Mouse (Mus musculus): ENCODE results near the gene Defa37.
"Not testable (repeated sequence)": the region's sequence is repeated elsewhere in the genome, so short reads cannot be mapped to it uniquely, and the experiment has no call there.

Gene Defa37

GRCm38 (mm10) chr8:21565086-21565485, at the start of gene Defa37:
Gene Defa37 (plus strand): TSS chr8:21565386.
- DNase-seq = not testable (repeated sequence)

- not testable (repeated sequence) for DNase-seq
Observed at GRCm38 (mm10) chr8:21528732-21529131, 36.5 kb upstream of the Defa37 start, which contains the start of gene Defa32. Gene Defa32 (plus strand): TSS chr8:21529032.

GRCm38 (mm10) chr8:21582706-21583105, 17.5 kb downstream of the Defa37 start, which contains the start of gene Defa28:
Gene Defa28 (plus strand): TSS chr8:21583006.
- DNase-seq = not testable (repeated sequence)

GRCm38 (mm10) chr8:21594408-21594807, 29.2 kb downstream of the Defa37 start, which contains the start of gene Gm7861:
Gene Gm7861 (minus strand): TSS chr8:21594508.
- not testable (repeated sequence) for DNase-seq

Measured in kidney, postnatal 25 days (tissue).